Mouse (Mus musculus) embryonic facial prominence, embryonic 14.5 days (tissue): Measurements from ENCODE around the gene Ahnak. TPM values are rescaled to one million over a fixed set of nuclear protein-coding genes. Genes with fewer than 3 reads are reported as not detected.
"Not testable (repeated sequence)": the region's sequence is repeated elsewhere in the genome, so short reads cannot be mapped to it uniquely, and the experiment has no call there.

Experiments
- ATAC-seq: fragments of 200-750 bp; cut with Nextera tagmentation; 2 replicates; pipeline ENCODE4 v1.8.0; 2017; ENCODE audit warnings: low read depth, moderate number of reproducible peaks, moderate TSS enrichment
- DNase-seq: peaks from one replicate; pipeline ENCODE4 v3.0.0-alpha.2; 2015; ENCODE audit warnings: low spot score
- H3K27ac ChIP-seq: fragments of 300-500 bp; sonication (generic); replicated peaks from 2 replicates; pipeline ENCODE4 v1.5.1; 2014; ENCODE audit warnings: low read depth, mild to moderate bottlenecking, low read length, moderate library complexity
- H3K27me3 ChIP-seq: fragments of 300-500 bp; sonication (generic); replicated peaks from 2 replicates; pipeline ENCODE4 v1.6.1; 2014; ENCODE audit warnings: low read length; ENCODE audit not compliant: control insufficient read depth, insufficient read depth
- H3K36me3 ChIP-seq: fragments of 300-500 bp; sonication (generic); 2 replicates; pipeline ENCODE4 v1.6.1; 2014; ENCODE audit warnings: low read length, mixed read lengths; ENCODE audit not compliant: control insufficient read depth, insufficient read depth
- H3K4me1 ChIP-seq: fragments of 300-500 bp; sonication (generic); 2 replicates; pipeline ENCODE4 v1.6.1; 2014; ENCODE audit warnings: antibody characterized with exemption, low read length; ENCODE audit not compliant: control insufficient read depth, insufficient read depth
- H3K4me2 ChIP-seq: fragments of 300-500 bp; sonication (generic); 2 replicates; pipeline ENCODE4 v1.6.1; 2014; ENCODE audit warnings: low read depth, mild to moderate bottlenecking, low read length, moderate library complexity, mixed read lengths
- H3K4me3 ChIP-seq: fragments of 300-500 bp; sonication (generic); 2 replicates; pipeline ENCODE4 v1.5.1; 2014; ENCODE audit warnings: low read depth, mild to moderate bottlenecking, low read length
- H3K9ac ChIP-seq: fragments of 300-500 bp; sonication (generic); 2 replicates; pipeline ENCODE4 v1.6.1; 2014; ENCODE audit warnings: low read depth, mild to moderate bottlenecking, low read length, moderate library complexity, mixed read lengths
- H3K9me3 ChIP-seq: fragments of 300-500 bp; sonication (generic); 2 replicates; pipeline ENCODE4 v1.6.1; 2016; ENCODE audit warnings: low read length; ENCODE audit not compliant: control insufficient read depth
- WGBS: fragments of 180-500 bp; shearing (Covaris S2); extraction: QIAGEN DNeasy Blood & Tissue Kit; methylation state at CpG from one replicate; pipeline ENCODE4 v1.1.7; 2014; 5-methylcytosine and 5-hydroxymethylcytosine counted together
- polyA plus RNA-seq: library from polyadenylated mRNA; unstranded; fragments of >200 nt; fragmentation: Nextera tagmentation; extraction: Ambion mirVana; gene quantifications from 2 replicates; pipeline ENCODE4 v1.2.1, GENCODE M21; 2014

Gene Ahnak
- polyA plus RNA-seq, 1 experiment from 2014 or later: 57.6 TPM

- no peak for ATAC-seq
- no peak overlapping the region for H3K4me2 ChIP-seq
- WGBS: 82% methylated on average over 3 of the region's 3 CpGs
- H3K9ac ChIP-seq: no peak overlapping the region
- H3K9me3 ChIP-seq: no peaks in the 10 kb centered on the region
- peaks cover 8% of the 10 kb centered on the region; the same call in 1 of the 2 replicates for H3K36me3 ChIP-seq
- DNase-seq: no peak
- H3K4me1 ChIP-seq: no peaks in the 10 kb centered on the region
- no peak overlapping the region for H3K27ac ChIP-seq
- no peak overlapping the region for H3K4me3 ChIP-seq
- H3K27me3 ChIP-seq: no peaks in the 10 kb centered on the region
Observed at GRCm38 (mm10) chr19:9119655-9120425, 130.8 kb downstream of the Ahnak start.

- 92% methylated on average over 1 of the region's 1 CpGs for WGBS
- ATAC-seq (no peak), DNase-seq (no peak)
- no peak overlapping the region for H3K27ac ChIP-seq
- no peak overlapping the region for H3K4me3 ChIP-seq
- H3K36me3 ChIP-seq: 0 out of 2 replicates have a peak, but pooled peaks cover 5% of the 10 kb centered on the region
- no peaks in the 10 kb centered on the region for H3K27me3 ChIP-seq
- H3K4me2 ChIP-seq: no peak overlapping the region
- 0 out of 2 replicates have a peak, but pooled peaks cover 4% of the 10 kb centered on the region for H3K9me3 ChIP-seq
- no peak overlapping the region for H3K9ac ChIP-seq
- no peaks in the 10 kb centered on the region for H3K4me1 ChIP-seq
Observed at GRCm38 (mm10) chr19:9122390-9122789, 133.3 kb downstream of the Ahnak start.

- H3K9ac ChIP-seq, ATAC-seq, H3K27me3 ChIP-seq, DNase-seq, H3K4me1 ChIP-seq, H3K27ac ChIP-seq, H3K9me3 ChIP-seq, H3K4me2 ChIP-seq, H3K4me3 ChIP-seq, H3K36me3 ChIP-seq: not testable (repeated sequence)
- 92% methylated on average over 2 of the region's 2 CpGs for WGBS
Observed at GRCm38 (mm10) chr19:9123986-9124385, 134.9 kb downstream of the Ahnak start.

Other genes starting within 250 kb of the Ahnak start
- 0.85 and 1.9 TPM in 2 replicates for gene 1700092M07Rik, start 248.6 kb upstream of the Ahnak start, polyA plus RNA-seq
- 140 and 142 TPM in 2 replicates for gene Stx5a, start 247.9 kb upstream of the Ahnak start, polyA plus RNA-seq
- gene Nxf1, start 232.2 kb upstream of the Ahnak start, polyA plus RNA-seq: 152 and 171 TPM in 2 replicates
- gene Tmem223, start 218.3 kb upstream of the Ahnak start, polyA plus RNA-seq: 173 and 194 TPM in 2 replicates
- gene Tmem179b, start 214.8 kb upstream of the Ahnak start, polyA plus RNA-seq: 74.9 and 90.3 TPM in 2 replicates
- 16.5 and 18.1 TPM in 2 replicates for gene Taf6l, start 202.9 kb upstream of the Ahnak start, polyA plus RNA-seq
- 151 and 157 TPM in 2 replicates for gene Polr2g, start 190.7 kb upstream of the Ahnak start, polyA plus RNA-seq
- gene Zbtb3, start 186.7 kb upstream of the Ahnak start, polyA plus RNA-seq: 5.2 and 5.5 TPM in 2 replicates
- gene Ttc9c, start 170.0 kb upstream of the Ahnak start, polyA plus RNA-seq: 38.4 and 40.8 TPM in 2 replicates
- 7.8 and 9.2 TPM in 2 replicates for gene Hnrnpul2, start 169.3 kb upstream of the Ahnak start, polyA plus RNA-seq
- not detected in 2 replicates for gene AC129217.1, start 159.5 kb upstream of the Ahnak start, polyA plus RNA-seq
- gene Bscl2, start 151.8 kb upstream of the Ahnak start, polyA plus RNA-seq: 44.9 and 47.3 TPM in 2 replicates
- 22.2 and 24.6 TPM in 2 replicates for gene Gng3, start 150.1 kb upstream of the Ahnak start, polyA plus RNA-seq
- 1.6 and 2.4 TPM in 2 replicates for gene Lrrn4cl, start 138.5 kb upstream of the Ahnak start, polyA plus RNA-seq
- gene Ubxn1, start 117.8 kb upstream of the Ahnak start, polyA plus RNA-seq: 144 and 149 TPM in 2 replicates
- 53.8 and 57.5 TPM in 2 replicates for gene Uqcc3, start 108.4 kb upstream of the Ahnak start, polyA plus RNA-seq
- 60.2 and 68.8 TPM in 2 replicates for gene Lbhd1, start 105.6 kb upstream of the Ahnak start, polyA plus RNA-seq
- gene Gm49403, start 105.4 kb upstream of the Ahnak start, polyA plus RNA-seq: not detected in 2 replicates
- gene 1810009A15Rik, start 100.4 kb upstream of the Ahnak start, polyA plus RNA-seq: 77.4 and 86.6 TPM in 2 replicates
- not detected in 2 replicates for gene Gm49416, start 100.4 kb upstream of the Ahnak start, polyA plus RNA-seq
- gene Ints5, start 96.3 kb upstream of the Ahnak start, polyA plus RNA-seq: 34.8 and 35.1 TPM in 2 replicates
- gene Ganab, start 91.2 kb upstream of the Ahnak start, polyA plus RNA-seq: 99.2 and 103 TPM in 2 replicates
- 42.3 and 42.4 TPM in 2 replicates for gene B3gat3, start 68.9 kb upstream of the Ahnak start, polyA plus RNA-seq
- gene Rom1, start 59.9 kb upstream of the Ahnak start, polyA plus RNA-seq: 2.2 and 2.5 TPM in 2 replicates
- gene Eml3, start 59.7 kb upstream of the Ahnak start, polyA plus RNA-seq: 18.2 and 20.4 TPM in 2 replicates
- 39.7 and 43.6 TPM in 2 replicates for gene Mta2, start 47.4 kb upstream of the Ahnak start, polyA plus RNA-seq
- gene Tut1, start 35.4 kb upstream of the Ahnak start, polyA plus RNA-seq: 24.7 and 27.8 TPM in 2 replicates
- 469 and 503 TPM in 2 replicates for gene Eef1g, start 22.2 kb upstream of the Ahnak start, polyA plus RNA-seq
- gene Scgb1a1, start 98.7 kb downstream of the Ahnak start, polyA plus RNA-seq: not detected in 2 replicates
- gene Asrgl1, start 146.4 kb downstream of the Ahnak start, polyA plus RNA-seq: 10.8 and 13.7 TPM in 2 replicates